ENCODE assay signal across 8 mouse cellular contexts in the genomic region with DNA sequence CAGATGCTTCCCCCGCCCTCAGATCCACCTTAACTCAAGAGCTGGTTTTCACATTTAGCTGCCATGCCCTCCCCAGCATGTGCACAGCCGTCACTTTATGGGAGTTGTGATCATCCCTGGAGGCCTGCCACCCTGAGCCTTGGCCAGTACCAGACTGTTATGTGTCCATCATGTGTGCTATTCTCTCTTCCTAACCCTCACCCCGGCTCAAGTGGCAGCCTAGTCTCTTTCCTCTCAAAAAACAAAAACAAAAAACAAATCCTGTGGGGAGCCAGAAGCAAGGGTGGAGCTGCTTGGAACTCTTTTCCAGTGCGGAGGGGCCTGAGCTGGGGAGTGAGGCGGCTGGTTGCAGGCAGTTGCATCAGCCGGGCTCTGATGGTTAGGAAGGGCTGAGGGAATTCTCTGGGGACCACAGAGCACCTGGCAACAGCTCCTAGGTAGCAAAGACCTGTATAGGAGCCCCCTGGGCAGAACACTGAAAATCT. TPM values are rescaled to one million over a fixed set of nuclear protein-coding genes. Genes with fewer than 3 reads are reported as not detected.
DNase-seq lines count a peak whose midpoint lies in the region; ATAC-seq and TF ChIP-seq lines count a peak whose summit lies in the region.

No protein-coding gene starts in this region.

- peak overlapping the region; percentile 90 for H3K4me2 ChIP-seq in forebrain, embryonic 12.5 days
- H3K4me2 ChIP-seq in liver, postnatal 0 days (ENCODE audit: low read depth, low read length), result peak overlapping the region; percentile 86

- peak; percentile 72; the same call in 1 of the 2 replicates for TF ChIP-seq EP300 in liver, postnatal 0 days (IDR thresholded peaks at IDR 0.05; ENCODE audit: low read depth)

- WGBS in forebrain, embryonic 12.5 days, result 39% methylated on average over 6 of the region's 6 CpGs
- WGBS in hindbrain, embryonic 10.5 days, result 53% methylated on average over 6 of the region's 6 CpGs
- WGBS in liver, postnatal 0 days (ENCODE audit: insufficient replicate concordance), result 36% methylated on average over 6 of the region's 6 CpGs

- H3K9me3 ChIP-seq in forebrain, embryonic 12.5 days, result no peaks in the 10 kb centered on the region
- H3K9me3 ChIP-seq in hindbrain, embryonic 10.5 days, result no peaks in the 10 kb centered on the region
- no peaks in the 10 kb centered on the region for H3K9me3 ChIP-seq in liver, postnatal 0 days (ENCODE audit: low read length)

- DNase-seq in lung, adult 18-20 months, result peak; percentile 56 to 58
- no peak for DNase-seq in lung, postnatal 25 days (ENCODE audit: low spot score)
- DNase-seq in adrenal gland, postnatal 10 days, result peak; percentile 83
- DNase-seq in hindbrain, embryonic 10.5 days (ENCODE audit: low spot score), result no peak
- peak; percentile 80 for DNase-seq in liver, postnatal 0 days
- peak; percentile 53 for DNase-seq in ovary, postnatal 36 days (ENCODE audit: low spot score)
- DNase-seq in thymus, postnatal 0 days (ENCODE audit: low spot score), result no peak

- H3K4me3 ChIP-seq in forebrain, embryonic 12.5 days (replicated peaks), result peak overlapping the region; percentile 86
- peak overlapping the region; percentile 90 for H3K4me3 ChIP-seq in hindbrain, embryonic 10.5 days
- peak overlapping the region; percentile 86 for H3K4me3 ChIP-seq in liver, postnatal 0 days (ENCODE audit: low read depth, low read length)

- TF ChIP-seq CTCF in liver, postnatal 0 days (IDR thresholded peaks at IDR 0.05; ENCODE audit: low read depth), result no peak

- peaks cover 13% of the 10 kb centered on the region for H3K36me3 ChIP-seq in forebrain, embryonic 12.5 days (replicated peaks)
- H3K36me3 ChIP-seq in hindbrain, embryonic 10.5 days, result peaks cover 51% of the 10 kb centered on the region
- peaks cover 4% of the 10 kb centered on the region; the same call in 1 of the 2 replicates for H3K36me3 ChIP-seq in liver, postnatal 0 days (replicated peaks; ENCODE audit: insufficient read depth, low read length)

- peak overlapping the region; percentile 87 for H3K9ac ChIP-seq in forebrain, embryonic 12.5 days
- peak overlapping the region; percentile 58 for H3K9ac ChIP-seq in liver, postnatal 0 days (replicated peaks)

- H3K4me1 ChIP-seq in forebrain, embryonic 12.5 days, result peaks cover 61% of the 10 kb centered on the region
- H3K4me1 ChIP-seq in hindbrain, embryonic 10.5 days (replicated peaks), result peaks cover 77% of the 10 kb centered on the region
- H3K4me1 ChIP-seq in liver, postnatal 0 days (ENCODE audit: insufficient read depth), result peaks cover 51% of the 10 kb centered on the region

- H3K27me3 ChIP-seq in forebrain, embryonic 12.5 days, result no peaks in the 10 kb centered on the region
- no peaks in the 10 kb centered on the region for H3K27me3 ChIP-seq in hindbrain, embryonic 10.5 days (ENCODE audit: insufficient read depth, poor library complexity, severe bottlenecking)
- no peaks in the 10 kb centered on the region for H3K27me3 ChIP-seq in liver, postnatal 0 days (ENCODE audit: insufficient read depth, low read length)

- ATAC-seq in forebrain, embryonic 12.5 days (ENCODE audit: low FRiP score), result no peak
- ATAC-seq in liver, postnatal 0 days, result no peak

- peak overlapping the region; percentile 50; the same call in 1 of the 2 replicates for H3K27ac ChIP-seq in forebrain, embryonic 12.5 days
- peak overlapping the region; percentile 72 for H3K27ac ChIP-seq in hindbrain, embryonic 10.5 days
- H3K27ac ChIP-seq in liver, postnatal 0 days (ENCODE audit: low read depth), result peak overlapping the region; percentile 98

RNA-seq across cellular contexts. Expression of a gene that starts 2.3 kb away (rescaled TPM):
- 100 to 1,000 TPM; 144 to 202 TPM for total RNA-seq in adrenal gland, postnatal 10 days (2021)
- polyA plus RNA-seq in forebrain, embryonic 12.5 days (2016; fragmentation: Nextera tagmentation; extraction: Ambion mirVana), result 6.9 and 7.1 TPM in 2 replicates
- 4.6 TPM in 2 replicates for polyA plus RNA-seq in hindbrain, embryonic 10.5 days (2016; fragmentation: Nextera tagmentation; extraction: Ambion mirVana)
- 66.6 and 72.5 TPM in 2 replicates for polyA plus RNA-seq in liver, postnatal 0 days (2015; fragmentation: Nextera tagmentation; extraction: Ambion mirVana)
- 3.4 and 3.7 TPM in 2 replicates for polyA plus RNA-seq in thymus, postnatal 0 days (2015; fragmentation: Nextera tagmentation; extraction: Ambion mirVana)

RNA-seq across cellular contexts. Expression of a gene that starts 2.6 kb away (rescaled TPM):
- 1 to 10 TPM; 5.2 TPM for total RNA-seq in adrenal gland, postnatal 10 days (2021)
- 2.3 and 2.5 TPM in 2 replicates for polyA plus RNA-seq in forebrain, embryonic 12.5 days (2016; fragmentation: Nextera tagmentation; extraction: Ambion mirVana)
- polyA plus RNA-seq in hindbrain, embryonic 10.5 days (2016; fragmentation: Nextera tagmentation; extraction: Ambion mirVana), result 1.7 and 1.9 TPM in 2 replicates
- 0.83 and 1.0 TPM in 2 replicates for polyA plus RNA-seq in liver, postnatal 0 days (2015; fragmentation: Nextera tagmentation; extraction: Ambion mirVana)
- 23.6 and 28.0 TPM in 2 replicates for polyA plus RNA-seq in thymus, postnatal 0 days (2015; fragmentation: Nextera tagmentation; extraction: Ambion mirVana)

RNA-seq across cellular contexts. Expression of a gene that starts 2.9 kb away (rescaled TPM):
- 10 to 100 TPM; 44.3 to 47.1 TPM for total RNA-seq in adrenal gland, postnatal 10 days (2021)
- 94.6 and 105 TPM in 2 replicates for polyA plus RNA-seq in forebrain, embryonic 12.5 days (2016; fragmentation: Nextera tagmentation; extraction: Ambion mirVana)
- polyA plus RNA-seq in hindbrain, embryonic 10.5 days (2016; fragmentation: Nextera tagmentation; extraction: Ambion mirVana), result 135 and 158 TPM in 2 replicates
- 19.6 and 21.4 TPM in 2 replicates for polyA plus RNA-seq in liver, postnatal 0 days (2015; fragmentation: Nextera tagmentation; extraction: Ambion mirVana)
- polyA plus RNA-seq in thymus, postnatal 0 days (2015; fragmentation: Nextera tagmentation; extraction: Ambion mirVana), result 88.1 and 109 TPM in 2 replicates

RNA-seq across cellular contexts. Expression of a gene that starts 30.0 kb away (rescaled TPM):
- total RNA-seq in adrenal gland, postnatal 10 days (2021), result 100 to 1,000 TPM in 1 of 2 experiments, 10 to 100 TPM in 1; 92.4 to 109 TPM
- 95.2 and 96.0 TPM in 2 replicates for polyA plus RNA-seq in forebrain, embryonic 12.5 days (2016; fragmentation: Nextera tagmentation; extraction: Ambion mirVana)
- polyA plus RNA-seq in hindbrain, embryonic 10.5 days (2016; fragmentation: Nextera tagmentation; extraction: Ambion mirVana), result 81.7 and 93.3 TPM in 2 replicates
- polyA plus RNA-seq in liver, postnatal 0 days (2015; fragmentation: Nextera tagmentation; extraction: Ambion mirVana), result 36.9 and 38.6 TPM in 2 replicates
- polyA plus RNA-seq in thymus, postnatal 0 days (2015; fragmentation: Nextera tagmentation; extraction: Ambion mirVana), result 47.3 and 49.2 TPM in 2 replicates

RNA-seq across cellular contexts. Expression of a gene that starts 30.1 kb away (rescaled TPM):
- total RNA-seq in adrenal gland, postnatal 10 days (2021), result 10 to 100 TPM; 61.9 to 73.1 TPM
- 80.7 and 83.8 TPM in 2 replicates for polyA plus RNA-seq in forebrain, embryonic 12.5 days (2016; fragmentation: Nextera tagmentation; extraction: Ambion mirVana)
- 77.1 and 91.1 TPM in 2 replicates for polyA plus RNA-seq in hindbrain, embryonic 10.5 days (2016; fragmentation: Nextera tagmentation; extraction: Ambion mirVana)
- 28.2 and 30.5 TPM in 2 replicates for polyA plus RNA-seq in liver, postnatal 0 days (2015; fragmentation: Nextera tagmentation; extraction: Ambion mirVana)
- 56.5 and 60.3 TPM in 2 replicates for polyA plus RNA-seq in thymus, postnatal 0 days (2015; fragmentation: Nextera tagmentation; extraction: Ambion mirVana)

Comparison
In these comparisons a context has a peak if more than half of its experiments do, and no peak if none do; other contexts are left out.
1. DNase-seq: peak in lung, adult 18-20 months (2 of 2), adrenal gland, postnatal 10 days (single experiment), liver, postnatal 0 days (single experiment) and ovary, postnatal 36 days (single experiment); none in lung, postnatal 25 days (single experiment), hindbrain, embryonic 10.5 days (single experiment) and thymus, postnatal 0 days (single experiment).
2. Peak in every context shown above with its lines, with median percentiles within 50 percentile points of each other: H3K27ac ChIP-seq and H3K4me3 ChIP-seq.